Mouse (Mus musculus) adrenal gland, adult 2 months (tissue): ENCODE data around the gene Dhx35. TPM values are rescaled to one million over a fixed set of nuclear protein-coding genes. Genes with fewer than 3 reads are reported as not detected.

ENCODE experiments used
- DNase-seq: peaks from one replicate; pipeline ENCODE4 v3.0.0; 2021
- polyA plus RNA-seq: library from polyadenylated mRNA; depleted of rRNA; stranded (reverse); fragments of >200 nt; gene quantifications from 2 replicates; pipeline ENCODE4 v1.2.3, GENCODE M21; 2012; rRNA removed
- total RNA-seq, 2 experiments: library from RNA; stranded (reverse); gene quantifications; 2 replicates each; pipeline ENCODE4 v1.2.3; 2021

Gene Dhx35
- total and polyA plus RNA-seq, 3 experiments, result 7.0 to 16.6 (median 13.2) TPM

DNA sequence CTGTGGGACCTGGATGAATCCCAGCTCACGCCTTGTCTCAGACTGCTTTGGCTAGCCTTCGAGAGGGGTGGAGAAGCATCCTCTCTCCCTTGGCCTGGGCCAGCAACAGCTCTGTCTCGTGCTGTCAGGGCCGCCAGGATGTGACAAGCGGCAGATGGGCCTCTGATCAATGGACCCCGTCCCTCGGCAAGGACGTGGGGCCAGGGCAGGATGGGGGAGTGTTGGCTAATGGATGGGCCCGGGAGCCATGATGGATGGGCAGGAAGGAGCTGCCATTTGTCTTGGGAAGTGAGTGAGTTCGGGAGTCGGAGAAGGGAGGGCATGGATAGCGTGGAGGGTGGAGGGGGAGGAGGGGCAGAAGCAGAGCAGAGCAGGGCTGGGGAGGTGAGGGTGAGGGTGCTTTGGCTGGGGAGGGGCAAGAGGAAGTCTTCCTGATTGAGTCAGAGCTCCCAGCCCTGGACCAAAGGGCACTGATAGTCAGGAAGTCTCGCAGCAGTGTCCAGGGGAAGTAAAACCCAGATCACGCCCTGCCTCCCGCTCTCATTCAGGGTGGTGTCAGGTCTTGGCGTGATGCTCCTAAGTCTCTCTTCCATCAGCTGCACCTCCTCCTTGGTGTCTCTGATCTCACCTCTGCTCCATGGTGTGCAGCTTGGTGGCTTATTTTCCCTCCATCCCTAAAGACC lies 98.7 kb downstream of the Dhx35 start:
- DNase-seq, result peak; percentile 10

DNA sequence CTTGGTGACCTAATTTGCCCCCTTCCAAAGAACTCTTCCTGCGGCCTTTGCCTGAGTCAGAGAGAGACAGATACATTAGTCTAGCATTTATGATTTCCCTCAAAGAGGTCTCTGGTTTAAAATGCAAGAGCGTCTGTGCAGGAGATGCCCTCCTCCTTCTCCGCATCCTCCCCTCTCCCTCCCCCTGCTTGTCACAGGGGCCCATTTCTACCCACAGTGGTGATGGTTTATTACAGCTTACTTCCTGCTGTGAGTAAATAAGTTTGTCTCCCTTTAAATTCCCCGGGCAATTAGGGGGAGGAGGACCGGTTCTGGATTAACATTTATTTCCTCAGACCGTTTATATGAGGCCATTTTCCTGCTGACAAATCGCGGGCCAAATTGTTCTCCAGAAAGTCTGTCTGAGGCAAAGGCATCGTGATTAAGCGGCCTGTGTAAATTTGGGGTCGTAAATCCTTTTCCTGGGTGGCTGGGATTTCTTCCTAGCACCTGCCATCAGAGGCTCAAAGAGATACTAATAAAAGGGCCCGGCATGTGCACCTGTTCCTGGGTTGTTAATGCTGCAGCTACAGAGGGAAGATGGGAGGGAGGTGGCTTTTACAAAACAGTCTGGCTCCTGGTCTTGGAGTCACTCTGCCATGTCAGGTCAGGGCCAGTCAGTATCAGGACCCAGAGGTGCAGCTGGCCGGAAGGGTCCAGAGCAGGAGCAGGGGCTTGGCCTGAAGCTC lies 104.0 kb downstream of the Dhx35 start:
- DNase-seq, result no peak

Other genes starting within 250 kb of the Dhx35 start
- not detected for gene Slc32a1, start 184.0 kb upstream of the Dhx35 start, total RNA-seq
- not detected in 2 replicates for gene Slc32a1, start 184.0 kb upstream of the Dhx35 start, polyA plus RNA-seq
- gene Actr5, start 169.9 kb upstream of the Dhx35 start, total RNA-seq, result 10 to 100 TPM in 1 of 2 experiments, 1 to 10 TPM in 1; 9.1 to 10.1 TPM
- gene Actr5, start 169.9 kb upstream of the Dhx35 start, polyA plus RNA-seq, result 7.1 and 9.0 TPM in 2 replicates
- 10 to 100 TPM in 1 of 2 experiments, 1 to 10 TPM in 1; 9.3 to 13.3 TPM for gene Ppp1r16b, start 129.4 kb upstream of the Dhx35 start, total RNA-seq
- 3.3 and 4.1 TPM in 2 replicates for gene Ppp1r16b, start 129.4 kb upstream of the Dhx35 start, polyA plus RNA-seq
- gene Fam83d, start 26.7 kb upstream of the Dhx35 start, total RNA-seq, result under 1 TPM; 0.49 to 0.69 TPM
- gene Fam83d, start 26.7 kb upstream of the Dhx35 start, polyA plus RNA-seq, result 2.8 and 3.2 TPM in 2 replicates